Mouse (Mus musculus) CD4-positive, CD25-positive, alpha-beta regulatory T cell, adult 2 months (primary cell): ENCODE data around the gene Pcyox1.
A peak's percentile ranks its signal among the peaks of the same experiment; 100 is the strongest.

Source experiments
- DNase-seq: peaks from one replicate; pipeline ENCODE4 v3.0.0-alpha.2; 2012; ENCODE audit warnings: low read depth, low spot score

Gene Pcyox1

GRCm38 (mm10) chr6:86396581-86397256 is at the start of gene Pcyox1:
Gene Pcyox1 (minus strand): TSS chr6:86397154.
- peak; percentile 89 for DNase-seq

GRCm38 (mm10) chr6:86445551-86445950 is 48.6 kb upstream of the Pcyox1 start:
- DNase-seq: no peak

GRCm38 (mm10) chr6:86441571-86441970 is 44.6 kb upstream of the Pcyox1 start:
- no peak for DNase-seq

- DNase-seq: peak; percentile 11
Observed at GRCm38 (mm10) chr6:86439531-86439930, 42.6 kb upstream of the Pcyox1 start.

DNA sequence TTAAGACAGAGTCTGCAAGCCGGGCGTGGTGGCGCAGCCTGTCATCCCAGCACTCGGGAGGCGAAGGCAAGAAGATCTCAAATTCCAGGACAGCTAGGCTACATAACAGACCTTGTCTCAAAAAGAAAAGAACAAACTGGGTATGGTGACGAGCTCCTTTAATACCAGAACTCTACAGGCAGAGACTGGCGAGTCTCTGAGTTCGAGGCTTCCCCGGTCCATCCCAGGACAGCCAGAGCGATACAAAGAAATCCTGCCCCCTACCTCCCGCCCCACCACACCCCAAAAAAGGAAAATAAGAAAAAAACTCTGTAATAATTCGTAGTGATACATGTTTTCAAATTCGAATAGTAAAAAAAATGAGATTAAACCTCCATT is 42.2 kb upstream of the Pcyox1 start:
- no peak for DNase-seq

DNA sequence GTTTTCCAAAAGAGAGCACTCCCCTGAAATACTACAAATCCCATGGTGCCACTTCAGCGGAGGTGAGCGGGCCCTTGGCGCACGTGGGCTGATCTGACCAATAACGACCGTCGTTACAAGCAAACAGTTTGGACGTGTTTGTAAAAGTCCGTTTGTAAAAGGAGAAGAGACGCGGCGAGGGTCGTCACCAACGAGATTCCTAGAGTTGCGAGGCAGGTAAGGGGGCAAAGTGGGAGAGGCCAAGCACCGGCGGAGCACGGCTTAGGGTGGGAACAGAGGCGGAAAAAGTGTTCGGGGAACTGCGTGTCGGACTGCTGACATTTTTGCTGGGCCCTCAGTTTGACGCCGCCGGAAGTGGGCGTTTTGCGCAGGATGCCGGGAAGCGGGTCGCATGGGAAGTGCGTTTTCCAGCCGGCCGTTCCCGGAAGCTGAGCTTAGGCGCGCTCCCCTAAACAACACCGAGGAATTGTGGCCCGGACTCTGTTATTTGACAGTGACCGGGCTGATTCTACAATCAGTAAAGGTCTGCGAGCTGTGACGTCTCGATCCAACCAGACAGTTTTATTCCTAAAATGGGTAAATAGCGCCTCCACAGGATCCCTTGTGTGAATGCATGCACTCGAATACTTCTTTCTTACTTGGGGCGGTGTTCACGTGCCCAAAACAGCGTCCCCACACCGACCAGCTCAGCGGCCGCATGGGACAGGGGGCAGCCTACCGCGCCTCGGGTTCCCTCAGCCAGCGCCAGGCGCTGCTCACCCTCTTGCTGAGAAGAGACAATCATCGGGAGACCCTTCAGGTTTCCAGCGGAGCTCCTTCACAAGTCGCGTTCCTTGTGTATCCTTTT is 41.5 kb upstream of the Pcyox1 start, which contains the start of gene C87436:
TSS of gene C87436 (plus strand) at position 103 of the 847 bp plus-strand sequence.
- peak; percentile 96 for DNase-seq

- peak; percentile 78 for DNase-seq
Observed at GRCm38 (mm10) chr6:86437711-86438110, 40.8 kb upstream of the Pcyox1 start.

DNA sequence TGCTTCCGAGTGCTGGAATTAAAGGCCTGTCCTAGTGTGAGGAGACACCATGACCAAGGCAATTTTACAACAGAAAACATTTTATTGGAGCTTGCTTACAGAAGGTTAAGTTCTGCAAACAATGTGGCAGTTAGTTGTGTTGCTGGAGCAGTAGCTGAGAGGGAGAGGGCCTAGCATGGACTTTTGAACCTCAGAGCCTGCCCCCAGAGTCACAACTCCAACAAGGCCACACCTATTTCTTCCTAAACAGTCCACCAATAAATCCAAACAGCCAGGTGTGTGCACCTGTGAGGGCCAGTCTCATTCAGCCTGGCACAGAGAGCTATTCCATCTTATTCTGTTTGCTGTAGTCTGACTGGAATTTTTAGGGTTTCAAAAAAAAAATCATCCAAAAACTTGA is 36.7 kb upstream of the Pcyox1 start:
- DNase-seq: no peak

DNA sequence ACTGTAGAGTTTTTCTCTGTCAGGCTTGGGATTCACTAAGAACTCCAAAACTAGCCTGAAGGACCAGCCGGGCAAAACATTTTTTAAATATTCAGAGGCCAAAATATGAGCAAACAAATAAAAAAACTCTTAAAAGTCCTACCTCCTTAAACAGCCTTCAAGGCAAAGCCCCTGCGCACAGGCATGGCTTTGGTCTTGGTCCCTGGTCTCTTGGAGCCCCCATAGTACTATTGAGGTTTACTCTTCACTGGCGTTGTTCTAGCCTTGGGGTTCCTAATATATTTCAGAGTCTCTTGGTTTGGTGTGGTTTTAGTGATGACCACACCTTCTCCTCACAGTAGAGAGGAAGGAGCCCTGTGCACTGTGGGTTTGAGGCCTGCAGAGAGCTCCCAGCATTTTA is 34.6 kb upstream of the Pcyox1 start:
- DNase-seq: no peak

- no peak for DNase-seq
Observed at GRCm38 (mm10) chr6:86426358-86426757, 29.4 kb upstream of the Pcyox1 start, which contains the start of gene Gm44790. Gene Gm44790 (plus strand): TSS chr6:86426658.

DNA sequence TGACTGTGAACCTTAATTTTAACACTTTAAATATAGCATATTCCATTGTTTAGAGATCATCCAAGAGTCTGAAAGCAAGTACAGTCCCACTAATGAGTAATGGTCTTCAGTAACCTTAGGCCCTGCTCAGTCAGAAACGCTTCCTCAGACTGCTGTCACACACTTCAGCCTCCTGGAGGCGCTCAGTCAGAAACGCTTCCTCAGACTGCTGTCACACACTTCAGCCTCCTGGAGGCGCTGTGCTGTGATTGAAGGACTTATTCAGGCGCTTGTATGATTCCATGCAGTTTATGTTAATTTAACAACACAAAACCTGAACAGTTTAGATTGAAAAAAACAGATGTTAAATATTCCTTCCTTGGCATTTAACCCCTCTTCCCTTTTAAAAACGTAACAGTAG is 23.5 kb upstream of the Pcyox1 start:
- peak; percentile 66 for DNase-seq

DNA sequence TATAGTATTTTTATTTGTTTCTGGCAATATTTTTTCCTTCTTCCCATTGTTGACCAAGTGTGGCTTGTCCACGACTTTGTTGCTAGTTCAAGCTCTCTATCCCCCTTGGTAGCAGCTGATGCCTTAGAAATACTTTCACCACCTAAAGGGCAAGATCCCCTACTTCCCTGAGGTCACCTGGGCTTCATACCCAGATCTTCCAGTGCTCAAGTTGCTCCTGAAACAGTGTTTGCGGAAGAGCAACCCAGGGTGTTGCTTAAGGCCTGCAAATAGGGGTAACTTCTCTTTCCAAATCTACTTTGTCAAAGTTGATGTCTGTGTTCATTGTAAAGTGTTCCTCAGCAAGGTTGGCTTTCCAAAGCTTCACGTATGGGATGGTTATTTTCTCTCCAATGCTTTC is 22.3 kb upstream of the Pcyox1 start:
- no peak for DNase-seq

DNA sequence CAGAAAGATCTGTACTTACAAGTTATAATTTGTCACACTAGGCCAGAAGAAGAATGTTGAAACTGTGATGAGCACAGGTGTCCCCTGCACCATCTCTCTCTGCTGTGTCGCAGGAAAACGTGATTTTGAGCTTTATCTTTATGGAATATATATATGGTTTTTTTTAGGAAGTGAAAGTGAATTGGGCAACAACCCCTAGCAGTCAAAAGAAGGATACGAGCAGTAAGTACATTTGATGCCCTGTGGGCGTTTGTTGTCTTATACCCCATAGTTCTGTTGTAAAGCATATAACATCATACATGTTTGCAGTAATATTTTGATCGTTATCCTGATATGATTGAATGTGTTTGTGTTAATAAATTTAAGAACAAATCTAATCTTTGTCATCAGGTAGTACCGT is 21.8 kb upstream of the Pcyox1 start:
- no peak for DNase-seq

DNA sequence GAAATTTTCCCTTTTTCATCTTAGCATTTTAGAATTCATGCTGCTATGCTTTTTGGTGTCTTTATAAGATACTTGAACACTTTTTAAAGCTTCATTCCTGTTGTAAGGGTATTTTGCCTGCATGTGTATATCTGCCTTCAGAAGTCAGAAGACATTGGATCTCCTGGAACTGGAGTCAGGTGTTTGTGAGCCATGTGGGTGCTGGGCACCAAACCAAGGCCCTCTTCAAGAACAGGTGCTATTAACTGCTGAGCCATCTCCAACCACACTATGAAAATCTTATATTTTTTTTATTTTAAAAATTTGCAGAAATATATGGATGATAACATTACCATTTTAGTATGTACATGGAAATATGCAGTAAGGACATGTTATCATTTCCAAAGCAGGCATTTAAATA is 9.4 kb upstream of the Pcyox1 start:
- no peak for DNase-seq

GRCm38 (mm10) chr6:86404996-86405395 is 8.0 kb upstream of the Pcyox1 start:
- DNase-seq: peak; percentile 19

DNA sequence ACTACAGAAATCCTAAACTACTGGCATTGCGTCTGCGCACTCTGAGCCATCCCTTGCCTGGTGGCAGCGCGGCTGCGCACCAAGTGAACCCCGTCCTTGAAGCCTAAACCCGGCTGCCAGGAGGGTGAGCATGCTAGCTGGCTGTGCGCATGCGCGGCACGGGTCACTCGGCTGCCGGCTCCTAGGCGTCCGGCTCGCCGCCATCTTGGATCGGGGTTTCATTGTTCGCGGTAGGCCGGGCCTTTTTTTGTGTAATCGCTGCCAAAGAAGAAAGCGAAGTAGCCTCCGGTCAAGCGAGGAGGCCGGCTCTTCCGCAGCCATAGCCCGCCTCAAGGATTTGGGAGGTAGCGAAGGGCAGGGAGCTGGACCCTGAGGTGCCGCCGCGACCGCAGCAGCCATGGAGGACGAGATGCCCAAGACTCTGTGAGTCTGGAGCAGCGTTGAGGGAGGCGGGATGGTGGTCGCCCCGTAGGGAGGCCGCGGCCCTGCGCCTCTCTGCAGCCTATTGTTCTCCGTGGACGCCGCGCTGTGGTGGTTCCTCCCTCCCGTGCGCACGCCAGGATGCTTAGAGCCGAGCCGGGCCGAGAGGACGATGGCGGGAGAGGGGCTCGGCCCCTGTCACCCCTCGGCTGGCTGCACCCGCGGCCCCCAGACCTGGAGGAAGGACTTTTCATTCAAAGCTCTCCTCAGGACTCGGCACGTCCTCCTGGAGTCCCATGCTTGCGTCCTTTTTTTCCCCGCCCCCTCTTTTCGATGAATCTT is 7.3 kb upstream of the Pcyox1 start, which contains the start of gene Tia1:
TSS of gene Tia1 (plus strand) at position 120 of the 762 bp plus-strand sequence.
- peak; percentile 99 for DNase-seq

DNA sequence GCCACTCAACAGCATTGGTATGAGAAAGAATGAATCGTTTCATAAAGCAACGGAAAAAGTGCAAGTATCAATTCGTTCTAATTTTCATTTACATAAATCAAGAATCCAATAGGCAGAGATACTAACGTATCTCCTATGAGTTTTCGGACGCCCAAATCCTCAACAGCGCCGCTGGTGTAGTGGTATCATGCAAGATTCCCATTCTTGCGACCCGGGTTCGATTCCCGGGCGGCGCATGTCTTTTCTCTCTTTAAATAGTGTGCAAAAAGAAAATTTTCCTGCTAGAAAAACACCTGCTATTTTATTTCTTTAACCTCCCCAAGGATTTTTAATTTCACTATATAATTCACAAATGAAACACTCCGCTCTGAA is 6.8 kb upstream of the Pcyox1 start:
- DNase-seq: peak; percentile 83

DNA sequence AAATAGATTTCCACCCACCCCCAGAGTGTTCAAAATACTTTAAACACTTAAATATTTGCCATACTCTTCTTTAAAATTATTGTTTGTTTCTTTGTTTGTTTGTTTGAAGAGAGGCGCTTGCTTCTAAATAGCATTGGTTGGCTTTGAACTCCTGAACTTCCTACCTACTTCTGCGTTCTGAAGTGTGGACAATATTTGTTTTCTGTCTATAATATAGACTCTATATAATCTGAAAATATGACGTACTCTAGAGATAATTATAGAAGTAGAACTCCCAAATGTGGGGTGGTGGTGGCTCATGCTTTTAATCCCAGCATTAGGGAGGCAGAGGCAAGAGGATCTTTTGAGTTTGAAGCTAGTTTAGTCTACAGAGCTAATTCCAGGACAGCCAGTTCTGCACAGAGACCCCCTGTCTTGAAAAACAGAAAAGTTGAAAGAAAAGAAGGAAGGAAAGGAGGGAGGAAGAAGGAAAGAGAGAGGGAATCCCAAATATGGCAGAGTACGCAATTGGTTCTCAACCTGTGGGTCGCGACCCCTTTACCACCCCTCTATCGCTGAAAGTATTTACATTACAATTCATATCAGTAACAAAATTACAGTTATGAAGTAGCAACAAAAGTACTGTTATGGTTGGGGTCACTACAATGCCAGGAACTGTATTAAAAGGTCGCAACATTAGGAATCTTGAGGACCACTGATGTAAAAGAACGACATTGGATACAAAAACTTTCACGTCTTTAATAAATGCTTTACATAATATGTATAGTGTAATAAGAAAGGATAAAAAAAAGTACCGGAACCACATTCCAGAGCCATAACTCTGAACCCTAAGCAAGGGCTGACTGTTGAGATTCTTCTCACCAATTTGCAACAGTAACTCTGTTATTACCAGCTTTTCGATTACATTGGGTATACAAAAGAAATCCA is 6.0 kb upstream of the Pcyox1 start:
- DNase-seq: no peak

DNA sequence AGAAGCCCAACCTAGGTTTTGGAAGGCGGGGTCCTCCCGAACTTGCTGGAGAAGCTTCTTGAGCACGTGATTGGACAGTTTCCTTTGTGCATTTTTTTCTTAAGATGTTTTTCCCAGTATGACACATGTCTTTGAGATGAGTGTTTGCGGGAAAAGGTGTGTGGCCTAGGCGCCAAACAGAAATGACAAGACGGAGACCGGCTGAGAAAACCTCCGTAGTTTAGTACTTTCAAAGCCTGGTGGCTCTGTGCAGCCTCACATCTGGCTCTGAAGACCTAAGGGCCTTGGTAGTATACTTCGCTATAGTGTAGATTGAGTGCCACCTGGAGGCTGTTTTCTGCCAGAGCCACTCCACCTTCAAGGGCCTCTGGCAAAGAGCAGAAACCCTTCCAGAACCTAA is 4.0 kb upstream of the Pcyox1 start:
- peak; percentile 89 for DNase-seq

DNA sequence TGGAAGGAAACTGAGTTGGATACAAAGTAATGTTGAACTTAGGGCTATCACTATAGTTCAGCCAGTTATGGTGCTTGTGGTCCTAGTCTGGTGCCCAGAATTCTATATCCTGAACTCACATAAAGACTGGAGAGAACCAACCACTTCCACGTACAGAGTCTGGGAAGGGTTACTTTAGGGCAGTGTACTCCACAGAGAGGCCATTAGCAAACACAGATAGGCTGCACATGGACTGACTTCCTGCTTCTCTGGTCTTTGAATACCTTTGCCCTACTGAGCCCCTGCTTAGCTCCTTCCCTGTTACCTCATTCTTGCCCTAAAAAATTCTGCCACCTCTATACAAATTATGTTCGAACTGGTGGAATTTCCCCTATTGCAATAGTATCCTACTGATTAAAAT is 3.0 kb upstream of the Pcyox1 start:
- no peak for DNase-seq

DNA sequence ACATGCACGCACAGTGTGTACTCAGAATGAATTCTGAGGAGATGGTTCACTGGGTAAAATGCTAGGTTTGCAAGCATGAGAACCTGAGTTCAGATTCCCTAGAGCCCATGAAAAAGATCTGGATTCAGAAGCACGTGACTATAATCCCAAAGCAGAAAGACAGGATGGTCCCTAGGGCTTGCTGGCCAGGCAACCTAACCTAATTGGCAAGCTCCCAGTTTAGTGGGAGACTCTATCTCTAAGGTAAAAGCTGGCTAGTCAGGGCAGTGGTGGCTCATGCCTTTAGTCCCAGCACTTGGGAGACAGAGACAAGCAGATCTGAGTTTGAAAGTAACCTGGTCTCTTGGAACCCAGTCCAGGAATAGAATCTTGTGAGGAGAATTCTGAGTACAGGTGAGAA is 2.0 kb upstream of the Pcyox1 start:
- no peak for DNase-seq
